Mouse (Mus musculus): Measurements from ENCODE around the gene 2610318N02Rik. TPM values are rescaled to one million over a fixed set of nuclear protein-coding genes. Genes with fewer than 3 reads are reported as not detected.
A peak's percentile ranks its signal among the peaks of the same experiment; 100 is the strongest.

The 2610318N02Rik gene
- polyA plus RNA-seq, 1 experiment from 2014 or later = 184 TPM

DNA sequence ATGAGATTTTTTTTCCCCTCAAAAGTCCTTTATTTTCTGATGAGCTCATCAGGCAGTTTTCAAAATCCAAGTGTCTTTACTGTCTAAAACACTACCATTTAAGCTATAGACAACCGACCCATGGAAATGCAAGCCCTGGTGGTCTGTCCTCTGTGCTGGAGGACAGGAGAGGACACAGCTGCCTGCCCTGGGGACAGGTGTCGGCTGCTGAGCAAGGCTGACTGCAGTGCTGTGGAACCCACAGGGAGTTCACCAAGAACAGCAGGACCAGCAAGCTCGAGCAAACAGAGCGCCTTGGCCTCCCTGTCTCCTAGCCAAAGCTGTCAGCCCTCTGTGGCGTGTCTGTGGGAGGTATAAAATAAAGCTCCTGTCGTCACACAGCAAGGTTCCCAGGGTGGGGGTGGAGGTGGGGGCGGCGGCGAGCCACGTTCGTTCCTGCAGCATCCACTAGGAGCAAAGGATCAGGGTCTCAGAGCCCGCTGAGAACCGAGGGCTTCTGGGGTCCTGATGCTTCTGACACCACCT, 38.2 kb downstream of the 2610318N02Rik start:
- Histone ChIP-seq H3K27ac (replicated peaks) (no peak overlapping the region), H3K4me1 (no peaks in the 10 kb centered on the region), H3K27me3 (ENCODE audit: low read depth, poor library complexity, severe bottlenecking) (no peaks in the 10 kb centered on the region), H3K36me3 (peaks cover 100% of the 10 kb centered on the region), H3K9me3 (replicated peaks) (no peaks in the 10 kb centered on the region), H3K4me3 (no peak overlapping the region)
- 81% methylated on average over 13 of the region's 13 CpGs for WGBS
- DNase-seq (ENCODE audit: low spot score) = no peak

DNA sequence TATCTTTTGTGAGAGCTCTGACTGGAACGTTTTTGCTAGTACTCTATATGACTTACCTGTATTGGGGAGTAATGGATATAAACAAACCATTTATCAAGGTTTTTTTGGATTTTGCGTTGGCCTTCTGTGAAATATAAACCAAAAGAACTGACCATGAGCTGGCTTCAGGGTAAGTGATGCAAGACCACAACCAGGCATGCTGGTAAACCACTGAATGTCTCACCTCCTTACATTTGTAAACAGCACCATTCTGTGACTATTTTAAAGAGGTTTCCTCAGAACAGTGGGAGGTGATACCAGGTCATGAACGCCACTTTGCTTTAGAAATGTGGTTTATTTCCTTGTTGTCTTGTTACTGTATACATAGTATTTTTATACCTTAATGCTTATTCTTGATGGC, 38.7 kb downstream of the 2610318N02Rik start:
- no peaks in the 10 kb centered on the region for H3K4me1 ChIP-seq
- no peak for DNase-seq (ENCODE audit: low spot score)
- WGBS = 86% methylated on average over 3 of the region's 3 CpGs
- no peaks in the 10 kb centered on the region for H3K27me3 ChIP-seq (ENCODE audit: low read depth, poor library complexity, severe bottlenecking)
- H3K9me3 ChIP-seq (replicated peaks) = no peaks in the 10 kb centered on the region
- H3K36me3 ChIP-seq = peaks cover 100% of the 10 kb centered on the region
- no peak overlapping the region for H3K4me3 ChIP-seq
- no peak overlapping the region for H3K27ac ChIP-seq (replicated peaks)

DNA sequence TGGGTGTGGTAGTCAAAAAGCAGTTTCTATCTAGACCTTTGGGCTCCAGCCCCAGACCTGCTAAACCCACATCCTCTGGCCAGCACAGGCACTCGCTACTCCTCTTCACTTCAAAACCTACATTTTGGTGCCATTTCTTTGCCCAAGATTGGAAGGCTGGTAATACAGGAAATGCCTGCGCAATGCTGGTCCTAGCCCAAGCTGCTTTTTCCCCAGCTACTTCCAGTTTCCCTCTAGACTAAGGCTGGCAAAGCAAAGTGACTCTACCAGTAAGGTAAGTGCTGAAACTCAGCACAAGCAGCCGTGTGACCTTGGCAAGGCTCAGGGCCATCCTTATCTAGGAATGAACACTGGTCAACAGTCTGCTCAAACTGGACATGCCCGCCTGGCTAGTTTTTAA, 39.3 kb downstream of the 2610318N02Rik start:
- DNase-seq (ENCODE audit: low spot score) = no peak
- no peak overlapping the region for H3K27ac ChIP-seq (replicated peaks)
- peaks cover 100% of the 10 kb centered on the region for H3K36me3 ChIP-seq
- no peaks in the 10 kb centered on the region for H3K4me1 ChIP-seq
- 92% methylated on average over 4 of the region's 4 CpGs for WGBS
- no peaks in the 10 kb centered on the region for H3K27me3 ChIP-seq (ENCODE audit: low read depth, poor library complexity, severe bottlenecking)
- no peak overlapping the region for H3K4me3 ChIP-seq
- no peaks in the 10 kb centered on the region for H3K9me3 ChIP-seq (replicated peaks)

DNA sequence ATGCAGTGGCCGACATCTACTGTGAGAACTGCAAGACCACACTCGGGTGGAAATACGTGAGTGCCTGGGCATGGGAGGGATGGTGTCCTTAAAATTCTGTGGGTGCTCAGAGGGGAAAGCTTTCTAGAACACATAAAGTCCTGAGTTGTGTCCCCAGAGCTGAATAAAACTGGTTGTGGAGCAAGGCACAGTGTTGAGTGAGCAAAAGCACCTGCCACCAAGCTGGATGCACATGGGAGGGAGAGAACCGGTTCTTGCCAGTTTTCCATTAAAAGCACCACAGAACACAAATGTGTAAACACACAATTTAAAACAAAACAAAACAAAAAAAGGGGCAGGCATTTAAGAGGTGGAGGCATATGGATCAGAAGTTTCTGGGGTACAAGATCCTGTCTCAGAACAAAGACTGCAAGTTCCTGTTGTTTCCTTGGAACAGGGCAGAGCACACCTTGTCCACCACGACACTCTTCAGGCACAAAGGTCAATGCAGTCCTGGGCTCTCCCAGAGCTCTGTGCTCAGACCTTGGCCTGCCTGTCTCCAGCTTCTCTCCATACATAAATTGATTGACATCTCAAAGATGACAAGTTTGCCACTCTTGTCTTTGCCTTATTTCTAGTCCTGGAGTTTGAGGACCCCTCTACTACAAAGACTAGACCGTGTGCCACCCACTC, 42.7 kb downstream of the 2610318N02Rik start:
- Histone ChIP-seq H3K27me3 (ENCODE audit: low read depth, poor library complexity, severe bottlenecking) (no peaks in the 10 kb centered on the region), H3K9me3 (replicated peaks) (no peaks in the 10 kb centered on the region), H3K36me3 (peaks cover 99% of the 10 kb centered on the region), H3K4me3 (no peak overlapping the region), H3K4me1 (no peaks in the 10 kb centered on the region), H3K27ac (replicated peaks) (no peak overlapping the region)
- WGBS = 92% methylated on average over 6 of the region's 6 CpGs
- no peak for DNase-seq (ENCODE audit: low spot score)

DNA sequence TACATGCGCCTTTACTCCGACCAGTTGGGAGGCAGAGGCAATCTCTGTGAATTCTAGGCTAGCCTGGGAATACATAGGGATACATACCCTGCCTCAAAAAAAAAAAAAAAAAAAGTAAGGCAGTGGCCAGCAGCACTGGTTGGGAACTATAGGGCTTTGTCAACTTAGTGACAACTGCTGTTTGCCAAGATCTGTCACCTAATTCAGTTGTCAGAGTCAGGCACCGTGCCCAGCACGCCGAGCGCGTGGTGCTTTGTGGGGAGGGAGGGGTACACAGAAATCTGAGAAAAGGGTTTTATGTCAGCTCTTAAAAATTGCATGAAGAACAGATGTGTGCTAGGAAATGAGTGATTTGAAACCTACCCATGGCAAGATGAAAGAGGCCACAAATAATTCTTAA, 46.9 kb downstream of the 2610318N02Rik start:
- Histone ChIP-seq H3K36me3 (peaks cover 99% of the 10 kb centered on the region), H3K27me3 (ENCODE audit: low read depth, poor library complexity, severe bottlenecking) (no peaks in the 10 kb centered on the region)
- 98% methylated on average over 7 of the region's 7 CpGs for WGBS

DNA sequence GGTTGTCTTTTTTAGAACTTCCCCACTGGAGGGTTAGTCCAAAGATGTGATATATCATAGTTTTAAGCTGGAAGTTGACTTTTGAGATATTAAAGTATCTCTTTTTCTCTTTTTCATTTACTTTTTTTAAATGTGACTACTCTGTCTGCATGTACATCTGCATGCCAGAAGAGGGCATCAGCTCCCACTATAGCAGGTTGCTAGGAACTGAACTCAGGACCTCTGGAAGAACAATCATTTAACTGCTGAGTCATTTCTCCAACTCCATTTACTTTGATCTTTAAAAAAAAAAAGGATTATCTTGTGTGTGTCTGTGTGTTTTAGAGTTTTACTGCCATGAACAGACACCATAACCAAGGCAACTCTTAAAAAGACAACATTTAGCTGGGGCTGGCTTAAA, 48.1 kb downstream of the 2610318N02Rik start:
- Histone ChIP-seq H3K27ac (replicated peaks) (no peak overlapping the region), H3K9me3 (replicated peaks) (peaks cover 14% of the 10 kb centered on the region; the same call in 1 of the 2 replicates), H3K4me3 (no peak overlapping the region), H3K4me1 (peaks cover 2% of the 10 kb centered on the region), H3K27me3 (ENCODE audit: low read depth, poor library complexity, severe bottlenecking) (no peaks in the 10 kb centered on the region), H3K36me3 (peaks cover 99% of the 10 kb centered on the region)
- no peak for DNase-seq (ENCODE audit: low spot score)

More for the DNA sequence above, 46.9 kb downstream of the 2610318N02Rik start:
- H3K9me3 ChIP-seq (replicated peaks) = peaks cover 14% of the 10 kb centered on the region; the same call in 1 of the 2 replicates
- H3K4me1 ChIP-seq = no peaks in the 10 kb centered on the region
- no peak for DNase-seq (ENCODE audit: low spot score)
- no peak overlapping the region for H3K4me3 ChIP-seq
- H3K27ac ChIP-seq (replicated peaks) = no peak overlapping the region

DNA sequence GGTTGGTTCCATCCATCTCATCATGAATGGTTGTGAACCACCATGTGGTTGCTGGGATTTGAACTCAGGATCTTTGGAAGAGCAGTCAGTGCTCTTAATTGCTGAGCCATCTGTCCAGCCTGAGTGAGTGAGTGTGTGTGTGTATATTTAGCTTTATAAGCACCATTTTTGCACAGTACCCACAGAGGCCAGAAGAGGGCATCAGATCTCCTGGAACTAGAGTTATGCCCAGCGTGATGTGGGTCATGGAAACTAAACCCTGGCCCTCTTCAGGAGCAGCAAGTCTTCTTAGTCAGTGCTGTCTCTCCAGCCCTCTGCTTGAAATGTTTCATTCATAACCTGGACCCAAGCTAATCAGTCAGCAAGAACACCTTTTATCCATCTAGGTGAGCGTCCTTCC, 48.7 kb downstream of the 2610318N02Rik start:
- Histone ChIP-seq H3K9me3 (replicated peaks) (peaks cover 14% of the 10 kb centered on the region; the same call in 1 of the 2 replicates), H3K4me3 (no peak overlapping the region), H3K27ac (replicated peaks) (no peak overlapping the region), H3K4me1 (peaks cover 7% of the 10 kb centered on the region), H3K27me3 (ENCODE audit: low read depth, poor library complexity, severe bottlenecking) (no peaks in the 10 kb centered on the region), H3K36me3 (peaks cover 96% of the 10 kb centered on the region)
- DNase-seq (ENCODE audit: low spot score) = no peak
- WGBS = 97% methylated on average over 2 of the region's 2 CpGs

DNA sequence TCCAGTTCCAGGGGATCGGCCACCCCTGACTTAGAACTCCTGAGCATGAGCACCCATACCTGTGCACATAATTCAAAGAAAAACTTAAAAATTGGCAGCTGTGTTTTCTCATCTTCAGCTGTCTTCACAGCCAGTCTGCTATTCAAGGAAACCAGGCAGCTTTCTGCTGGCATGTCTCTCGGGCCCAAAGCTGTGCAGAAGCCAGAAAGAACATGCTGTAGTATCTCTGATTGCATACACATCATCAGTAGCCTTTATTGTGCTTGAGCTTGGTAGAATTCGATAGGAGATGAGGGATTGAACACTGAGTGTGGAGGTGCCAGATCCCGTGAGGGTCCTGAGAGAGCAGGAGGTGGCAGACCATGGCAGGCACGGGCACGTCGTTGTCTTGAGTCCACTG, 52.0 kb downstream of the 2610318N02Rik start:
- Histone ChIP-seq H3K9me3 (replicated peaks) (peaks cover 14% of the 10 kb centered on the region; the same call in 1 of the 2 replicates), H3K27me3 (ENCODE audit: low read depth, poor library complexity, severe bottlenecking) (no peaks in the 10 kb centered on the region), H3K36me3 (peaks cover 67% of the 10 kb centered on the region), H3K27ac (replicated peaks) (no peak overlapping the region), H3K4me1 (peaks cover 24% of the 10 kb centered on the region), H3K4me3 (no peak overlapping the region)
- no peak for DNase-seq (ENCODE audit: low spot score)
- 93% methylated on average over 7 of the region's 7 CpGs for WGBS

DNA sequence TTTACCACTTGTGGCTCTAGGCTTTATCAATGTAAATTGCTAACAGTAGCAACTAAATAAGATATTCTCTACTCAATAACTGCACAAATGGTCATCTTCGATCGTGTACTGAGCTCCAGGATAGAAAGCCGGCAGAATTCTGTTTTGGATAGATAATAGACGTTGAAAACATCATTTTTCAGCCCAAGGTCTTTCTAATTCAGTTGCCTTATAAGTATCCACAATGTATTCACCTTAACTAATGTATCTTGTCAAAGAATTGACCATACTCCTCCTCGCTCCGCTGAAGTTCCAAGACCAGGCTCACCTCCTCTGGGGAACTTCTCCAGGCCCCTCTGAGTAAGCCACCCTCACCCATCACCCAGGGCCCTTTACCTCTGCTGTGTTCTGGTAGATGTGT, 54.3 kb downstream of the 2610318N02Rik start:
- 52% methylated on average over 6 of the region's 6 CpGs for WGBS
- no peak for DNase-seq (ENCODE audit: low spot score)
- no peaks in the 10 kb centered on the region for H3K27me3 ChIP-seq (ENCODE audit: low read depth, poor library complexity, severe bottlenecking)
- peaks cover 44% of the 10 kb centered on the region for H3K36me3 ChIP-seq
- H3K4me1 ChIP-seq = peaks cover 24% of the 10 kb centered on the region
- H3K9me3 ChIP-seq (replicated peaks) = peaks cover 11% of the 10 kb centered on the region; the same call in 1 of the 2 replicates
- peak overlapping the region; percentile 87 for H3K4me3 ChIP-seq
- H3K27ac ChIP-seq (replicated peaks) = peak overlapping the region; percentile 99

DNA sequence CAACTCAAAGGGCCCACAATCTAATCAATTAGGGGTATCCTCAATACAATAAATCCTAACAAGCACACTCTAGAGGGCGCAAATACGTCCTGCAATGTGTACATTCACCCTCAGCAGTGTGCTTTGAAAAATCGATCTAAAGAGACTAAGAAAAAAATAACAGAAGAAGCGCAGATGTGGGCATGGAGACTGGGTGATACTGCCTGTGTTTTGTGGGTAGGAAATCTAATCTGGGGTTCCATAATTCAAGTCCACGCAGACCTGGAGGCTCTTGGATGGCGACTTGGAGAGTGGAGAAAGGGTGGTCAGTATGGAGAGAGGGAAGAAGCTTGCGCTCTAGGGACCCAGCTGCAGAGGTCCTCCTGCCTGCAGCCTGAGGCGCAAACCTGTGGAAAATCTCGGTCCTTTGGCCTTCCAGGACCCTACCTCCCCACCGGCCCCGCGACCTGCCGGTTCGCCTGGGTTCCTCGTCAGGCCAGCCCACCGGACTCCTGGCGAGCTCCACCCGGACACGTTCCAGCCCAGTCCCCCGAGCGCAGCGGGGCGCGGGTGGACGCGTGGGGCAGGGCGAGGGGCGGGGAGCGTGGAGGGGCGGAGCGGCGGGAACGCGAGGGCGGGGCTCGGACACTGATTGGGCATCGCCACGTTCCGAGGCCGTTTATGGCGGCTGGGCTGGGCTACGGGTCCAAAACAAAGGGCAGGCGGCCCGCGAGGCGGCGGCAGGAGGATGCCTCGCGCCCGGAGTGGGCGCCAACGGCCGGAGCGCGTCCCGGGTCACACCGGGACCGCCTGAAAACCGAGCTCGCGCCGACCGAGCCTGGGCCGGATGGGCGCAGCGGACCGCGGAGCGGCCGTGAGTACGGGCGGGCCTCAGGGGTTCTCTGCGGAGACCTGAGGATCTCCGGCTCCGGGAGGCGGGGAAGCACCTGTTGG, 55.2 kb downstream of the 2610318N02Rik start, which contains the start of gene Ypel1:
TSS of gene Ypel1 (plus strand) at position 186 of the 933 bp plus-strand sequence.
- Histone ChIP-seq H3K4me1 (peaks cover 24% of the 10 kb centered on the region), H3K36me3 (peaks cover 35% of the 10 kb centered on the region), H3K27ac (replicated peaks) (peak within 1 kb of the TSS; percentile 99), H3K9me3 (replicated peaks) (peaks cover 1% of the 10 kb centered on the region; the same call in 1 of the 2 replicates), H3K27me3 (ENCODE audit: low read depth, poor library complexity, severe bottlenecking) (no peaks in the 10 kb centered on the region), H3K4me3 (peak within 1 kb of the TSS; percentile 87)
- WGBS = under 1% methylated on average over 76 of the region's 76 CpGs
- peak; percentile 94 for DNase-seq (ENCODE audit: low spot score)

DNA sequence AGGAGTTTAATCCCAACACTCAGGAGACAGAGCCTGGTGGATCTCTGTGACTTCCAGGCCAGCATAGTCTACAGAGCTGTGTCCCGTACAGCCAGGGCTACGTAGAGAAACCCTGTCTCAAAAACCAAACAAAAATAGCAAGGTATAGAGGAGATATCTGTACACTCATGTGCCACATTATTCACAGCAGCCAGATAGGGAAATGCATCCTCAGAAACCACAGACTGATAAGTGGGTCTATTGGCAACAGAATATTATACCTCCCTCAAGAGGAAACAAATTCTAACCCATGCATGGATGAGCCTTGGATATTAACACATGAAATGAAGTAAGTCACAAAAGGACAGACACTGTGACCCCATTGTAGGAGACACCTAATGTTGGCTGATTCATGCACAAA, 57.4 kb downstream of the 2610318N02Rik start:
- no peak overlapping the region for H3K27ac ChIP-seq (replicated peaks)
- 96% methylated on average over 2 of the region's 2 CpGs for WGBS

More for the DNA sequence above, 57.4 kb downstream of the 2610318N02Rik start:
- no peak for DNase-seq (ENCODE audit: low spot score)
- Histone ChIP-seq H3K36me3 (peaks cover 13% of the 10 kb centered on the region), H3K27me3 (ENCODE audit: low read depth, poor library complexity, severe bottlenecking) (no peaks in the 10 kb centered on the region), H3K4me1 (peaks cover 24% of the 10 kb centered on the region), H3K4me3 (no peak overlapping the region), H3K9me3 (replicated peaks) (no peaks in the 10 kb centered on the region)

Measured in midbrain, embryonic 10.5 days (tissue).